Mouse (Mus musculus) kidney, embryonic 14.5 days (tissue): ENCODE results near the gene Tlnrd1. TPM values are rescaled to one million over a fixed set of nuclear protein-coding genes. Genes with fewer than 3 reads are reported as not detected.
A peak's percentile ranks its signal among the peaks of the same experiment; 100 is the strongest.
"Not testable (repeated sequence)": the region's sequence is repeated elsewhere in the genome, so short reads cannot be mapped to it uniquely, and the experiment has no call there.

Experiments
- ATAC-seq: fragments of 200-750 bp; cut with Nextera tagmentation; 2 replicates; pipeline ENCODE4 v1.8.0; 2017; ENCODE audit warnings: moderate number of reproducible peaks, mild to moderate bottlenecking, moderate TSS enrichment, moderate library complexity; ENCODE audit not compliant: low FRiP score, low TSS enrichment
- H3K27ac ChIP-seq: fragments of 300-500 bp; sonication (generic); 2 replicates; pipeline ENCODE4 v1.5.1; 2014; ENCODE audit warnings: low read depth, mild to moderate bottlenecking, low read length, moderate library complexity, mixed read lengths
- H3K27me3 ChIP-seq: fragments of 300-500 bp; sonication (generic); 2 replicates; pipeline ENCODE4 v1.6.1; 2014; ENCODE audit warnings: mild to moderate bottlenecking, low read length; ENCODE audit not compliant: control insufficient read depth, insufficient read depth
- H3K36me3 ChIP-seq: fragments of 300-500 bp; sonication (generic); 2 replicates; pipeline ENCODE4 v1.6.1; 2014; ENCODE audit warnings: low read length, mixed read lengths; ENCODE audit not compliant: control insufficient read depth, insufficient read depth
- H3K4me1 ChIP-seq: fragments of 300-500 bp; sonication (generic); 2 replicates; pipeline ENCODE4 v1.6.1; 2014; ENCODE audit warnings: low read length, mixed read lengths; ENCODE audit not compliant: control insufficient read depth, insufficient read depth
- H3K4me2 ChIP-seq: fragments of 300-500 bp; sonication (generic); replicated peaks from 2 replicates; pipeline ENCODE4 v1.6.1; 2014; ENCODE audit warnings: low read depth, mild to moderate bottlenecking, low read length
- H3K4me3 ChIP-seq: fragments of 300-500 bp; sonication (generic); 2 replicates; pipeline ENCODE4 v1.5.1; 2014; ENCODE audit warnings: mild to moderate bottlenecking, low read length
- H3K9ac ChIP-seq: fragments of 300-500 bp; sonication (generic); 2 replicates; pipeline ENCODE4 v1.6.1; 2014; ENCODE audit warnings: low read depth, mild to moderate bottlenecking, low read length, moderate library complexity
- H3K9me3 ChIP-seq: fragments of 300-500 bp; sonication (generic); 2 replicates; pipeline ENCODE4 v1.6.1; 2016; ENCODE audit warnings: low read length; ENCODE audit not compliant: control insufficient read depth
- WGBS: fragments of 180-500 bp; shearing (Covaris S2); extraction: QIAGEN DNeasy Blood & Tissue Kit; methylation state at CpG from one replicate; pipeline ENCODE4 v1.1.7; 2014; 5-methylcytosine and 5-hydroxymethylcytosine counted together
- polyA plus RNA-seq: library from polyadenylated mRNA; unstranded; fragments of >200 nt; fragmentation: Nextera tagmentation; extraction: Ambion mirVana; gene quantifications from 2 replicates; pipeline ENCODE4 v1.2.1, GENCODE M21; 2014

The Tlnrd1 gene
- polyA plus RNA-seq, 1 experiment from 2014 or later = 16.2 TPM

DNA sequence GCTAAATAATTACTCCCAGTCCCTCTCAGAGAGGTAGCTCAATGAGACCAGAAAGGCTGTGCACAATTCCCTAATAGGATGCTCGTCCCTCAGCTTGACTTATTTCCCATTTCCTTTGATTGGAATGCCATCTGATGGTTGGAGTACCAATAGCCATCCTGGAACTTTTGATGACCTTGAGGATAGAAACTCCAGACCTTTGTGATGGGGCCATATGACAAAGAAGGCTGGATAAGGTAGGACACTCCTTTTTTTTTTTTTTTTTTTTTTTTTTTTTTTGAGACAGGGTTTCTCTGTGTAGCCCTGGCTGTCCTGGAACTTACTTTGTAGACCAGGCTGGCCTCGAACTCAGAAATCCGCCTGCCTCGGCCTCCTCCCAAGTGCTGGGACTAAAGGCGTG, 5.8 kb upstream of the Tlnrd1 start:
- 93% methylated on average over 5 of the region's 5 CpGs for WGBS
- not testable (repeated sequence) for H3K4me3 ChIP-seq, H3K4me2 ChIP-seq, H3K36me3 ChIP-seq, H3K4me1 ChIP-seq, H3K9ac ChIP-seq, H3K9me3 ChIP-seq, ATAC-seq, H3K27me3 ChIP-seq, H3K27ac ChIP-seq

DNA sequence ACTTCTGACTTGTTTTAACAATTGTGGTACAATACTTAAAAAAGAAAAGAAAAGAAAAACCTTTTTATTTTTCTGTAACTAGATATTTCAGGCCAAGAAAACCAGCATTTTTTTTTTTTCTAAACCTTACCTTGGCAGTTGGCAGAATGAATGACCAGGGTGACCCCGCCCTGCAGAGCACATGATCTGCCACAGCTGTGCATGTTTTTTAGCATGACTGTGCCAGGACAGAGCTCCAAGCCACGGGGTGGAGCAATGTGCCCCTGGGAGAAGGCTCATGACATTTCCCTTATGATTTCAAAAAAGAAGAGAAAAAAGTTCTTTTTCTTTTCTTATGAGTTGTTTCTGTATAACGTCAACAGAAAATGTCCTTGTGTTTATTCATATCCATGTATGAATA, 5.3 kb upstream of the Tlnrd1 start:
- H3K9me3 ChIP-seq = no peaks in the 10 kb centered on the region
- H3K27me3 ChIP-seq = no peaks in the 10 kb centered on the region
- 63% methylated on average over 3 of the region's 3 CpGs for WGBS
- H3K4me1 ChIP-seq = peaks cover 7% of the 10 kb centered on the region; the same call in 1 of the 2 replicates
- no peak for ATAC-seq
- H3K27ac ChIP-seq = no peak overlapping the region
- no peak overlapping the region for H3K4me3 ChIP-seq
- H3K36me3 ChIP-seq = no peaks in the 10 kb centered on the region
- no peak overlapping the region for H3K4me2 ChIP-seq
- H3K9ac ChIP-seq = no peak overlapping the region

- H3K27me3 ChIP-seq = no peaks in the 10 kb centered on the region
- no peak for ATAC-seq
These were observed 2.4 kb upstream of the Tlnrd1 start for GRCm38 (mm10) chr7:83886366-83887129.

DNA sequence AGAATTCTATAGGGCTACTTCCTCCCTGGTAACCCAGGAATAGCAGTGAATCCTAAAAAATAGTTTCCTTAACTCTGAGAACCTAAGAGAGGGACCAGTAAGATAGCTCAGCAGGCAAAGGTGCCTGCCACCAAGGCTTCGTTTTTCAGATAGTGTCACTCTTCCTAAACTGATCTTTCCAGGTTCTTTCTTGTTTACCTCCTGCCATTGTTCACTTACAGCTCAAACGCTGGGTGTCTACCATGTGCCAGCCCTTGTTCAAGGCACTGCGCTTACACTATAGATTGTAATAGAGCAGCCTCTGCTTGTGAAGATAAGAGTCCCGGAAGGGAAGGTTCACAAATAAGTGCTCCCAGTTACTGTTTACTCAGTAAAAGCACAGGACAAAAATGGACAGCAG, 1.7 kb upstream of the Tlnrd1 start:
- 84% methylated on average over 4 of the region's 4 CpGs for WGBS
- no peak overlapping the region for H3K9ac ChIP-seq
- peaks cover 5% of the 10 kb centered on the region; the same call in 1 of the 2 replicates for H3K36me3 ChIP-seq
- H3K4me2 ChIP-seq = no peak overlapping the region
- no peaks in the 10 kb centered on the region for H3K27me3 ChIP-seq
- H3K4me3 ChIP-seq = no peak overlapping the region
- no peak for ATAC-seq
- peaks cover 13% of the 10 kb centered on the region for H3K4me1 ChIP-seq
- no peaks in the 10 kb centered on the region; the same call in 1 of the 2 replicates for H3K9me3 ChIP-seq
- H3K27ac ChIP-seq = no peak overlapping the region

More at GRCm38 (mm10) chr7:83886366-83887129, 2.4 kb upstream of the Tlnrd1 start:
- Histone ChIP-seq H3K36me3 (peaks cover 5% of the 10 kb centered on the region; the same call in 1 of the 2 replicates), H3K27ac (no peak overlapping the region), H3K4me1 (peaks cover 13% of the 10 kb centered on the region), H3K4me3 (no peak overlapping the region), H3K4me2 (no peak overlapping the region), H3K9me3 (no peaks in the 10 kb centered on the region; the same call in 1 of the 2 replicates), H3K9ac (no peak overlapping the region)
- 96% methylated on average over 6 of the region's 6 CpGs for WGBS

- H3K4me3 ChIP-seq = peak overlapping the region; percentile 79
- ATAC-seq = no peak
- peak overlapping the region; percentile 96 for H3K9ac ChIP-seq
- peaks cover 5% of the 10 kb centered on the region; the same call in 1 of the 2 replicates for H3K36me3 ChIP-seq
- peak overlapping the region; percentile 98; the same call in 1 of the 2 replicates for H3K27ac ChIP-seq
- peaks cover 17% of the 10 kb centered on the region for H3K4me1 ChIP-seq
- WGBS = 47% methylated on average over 6 of the region's 6 CpGs
- no peaks in the 10 kb centered on the region for H3K27me3 ChIP-seq
- H3K9me3 ChIP-seq = no peaks in the 10 kb centered on the region; the same call in 1 of the 2 replicates
- H3K4me2 ChIP-seq = peak overlapping the region; percentile 93
These were observed 922 bp upstream of the Tlnrd1 start for GRCm38 (mm10) chr7:83884921-83885532.

- 0% methylated on average over 64 of the region's 91 CpGs for WGBS
- H3K27ac ChIP-seq = peak overlapping the region; percentile 98
- peaks cover 23% of the 10 kb centered on the region for H3K4me1 ChIP-seq
- H3K36me3 ChIP-seq = peaks cover 5% of the 10 kb centered on the region; the same call in 1 of the 2 replicates
- peak overlapping the region; percentile 93 for H3K4me2 ChIP-seq
- H3K9ac ChIP-seq = peak overlapping the region; percentile 96
- peak overlapping the region; percentile 79 for H3K4me3 ChIP-seq
- H3K9me3 ChIP-seq = no peaks in the 10 kb centered on the region; the same call in 1 of the 2 replicates
- peak; percentile 85 for ATAC-seq
- no peaks in the 10 kb centered on the region for H3K27me3 ChIP-seq
These were observed 657 bp downstream of the Tlnrd1 start for GRCm38 (mm10) chr7:83883276-83884020.

GRCm38 (mm10) chr7:83882633-83883275, 1.4 kb downstream of the Tlnrd1 start:
- Histone ChIP-seq H3K4me1 (peaks cover 23% of the 10 kb centered on the region), H3K9ac (peak overlapping the region; percentile 96), H3K36me3 (peaks cover 5% of the 10 kb centered on the region; the same call in 1 of the 2 replicates), H3K27ac (peak overlapping the region; percentile 98), H3K27me3 (no peaks in the 10 kb centered on the region), H3K4me2 (peak overlapping the region; percentile 93), H3K9me3 (no peaks in the 10 kb centered on the region; the same call in 1 of the 2 replicates), H3K4me3 (peak overlapping the region; percentile 79)
- WGBS = 18% methylated on average over 54 of the region's 56 CpGs
- ATAC-seq = peak; percentile 26; the same call in 1 of the 2 replicates

DNA sequence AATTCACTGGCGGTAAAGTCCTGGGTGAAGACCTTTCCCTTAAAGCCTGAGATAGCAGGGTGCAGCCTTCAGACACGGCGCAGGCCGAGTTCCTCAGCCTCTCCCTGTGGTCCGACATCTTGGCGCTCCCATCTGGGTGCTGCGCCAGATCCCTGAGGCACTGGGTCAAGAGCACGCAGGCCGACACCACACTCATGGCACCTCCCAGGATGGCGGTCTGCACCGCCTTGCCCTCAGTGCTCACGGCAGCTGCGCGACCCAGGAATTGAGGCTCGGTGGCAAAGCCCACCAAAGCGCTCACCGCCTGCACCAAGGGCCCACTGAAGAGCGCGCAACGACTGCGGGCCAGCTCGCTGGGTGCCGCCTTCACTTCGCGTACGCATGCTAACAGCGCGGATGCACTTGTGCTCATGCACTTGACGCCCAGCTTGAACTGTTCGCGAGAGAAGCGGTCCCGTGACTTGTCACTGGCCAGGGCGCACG, 1.9 kb downstream of the Tlnrd1 start:
- peak overlapping the region; percentile 96; the same call in 1 of the 2 replicates for H3K9ac ChIP-seq
- peaks cover 6% of the 10 kb centered on the region; the same call in 1 of the 2 replicates for H3K36me3 ChIP-seq
- H3K4me3 ChIP-seq = peak overlapping the region; percentile 79
- no peak overlapping the region for H3K27ac ChIP-seq
- no peak for ATAC-seq
- 88% methylated on average over 35 of the region's 35 CpGs for WGBS
- H3K27me3 ChIP-seq = no peaks in the 10 kb centered on the region
- H3K4me2 ChIP-seq = peak overlapping the region; percentile 93
- no peaks in the 10 kb centered on the region; the same call in 1 of the 2 replicates for H3K9me3 ChIP-seq
- H3K4me1 ChIP-seq = peaks cover 23% of the 10 kb centered on the region
